Mouse (Mus musculus): ENCODE results near the gene Gm884. TPM values are rescaled to one million over a fixed set of nuclear protein-coding genes. Genes with fewer than 3 reads are reported as not detected.

Gm884 gene
- total RNA-seq (2021): not detected in 2 replicates
- long read RNA-seq, experiment 1: 0 reads
- long read RNA-seq, experiment 2: 0 reads

DNA sequence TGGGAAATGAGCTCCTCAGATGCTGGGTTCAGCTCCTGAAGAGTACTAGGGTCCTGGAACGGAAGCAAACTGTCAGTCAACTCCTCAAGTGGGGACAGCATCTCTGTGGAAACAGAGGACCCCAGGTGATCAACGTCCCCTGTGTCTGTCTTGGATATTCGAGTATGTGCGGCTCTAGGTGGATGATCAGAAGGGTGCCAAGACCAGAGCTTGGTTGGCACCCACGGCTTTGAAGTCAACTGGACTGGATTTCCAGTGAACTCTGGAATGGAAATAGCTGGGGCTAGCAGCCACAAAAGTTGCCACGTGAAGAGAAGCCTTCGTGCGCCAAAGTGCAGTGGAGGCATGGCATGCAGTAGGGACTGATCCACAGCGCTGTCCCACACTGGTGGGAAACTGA is at the start of gene Gm884:
Gm884 (minus strand) TSS at position 101 of the 400 bp plus-strand sequence.
- no peak for DNase-seq

DNA sequence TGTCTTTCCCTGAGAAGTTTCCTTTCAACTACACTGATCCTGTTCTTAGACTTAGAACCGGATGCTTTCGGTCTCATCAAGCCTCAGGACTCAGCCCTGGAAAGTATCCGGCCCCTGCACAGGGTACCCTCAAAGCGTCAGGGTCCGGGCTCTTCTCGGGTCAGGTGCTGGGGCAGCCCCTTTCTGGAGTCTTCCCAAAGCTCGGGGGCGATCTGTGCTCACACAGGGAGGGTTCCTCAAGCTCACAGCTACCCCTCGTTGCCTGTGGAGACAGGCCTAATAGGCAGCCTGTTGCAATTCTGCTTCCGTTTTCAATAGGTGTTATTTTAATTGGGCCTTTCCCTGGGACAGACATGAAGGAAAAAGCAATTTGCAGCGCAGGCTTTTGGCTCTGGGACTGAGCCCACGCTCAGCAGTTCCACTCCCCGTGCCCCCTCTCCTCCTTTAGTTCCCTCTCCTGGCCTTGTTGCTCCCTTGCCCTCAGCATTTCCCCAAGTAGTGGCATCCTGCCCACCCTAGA is 46.0 kb upstream of the Gm884 start:
- no peak for DNase-seq

DNA sequence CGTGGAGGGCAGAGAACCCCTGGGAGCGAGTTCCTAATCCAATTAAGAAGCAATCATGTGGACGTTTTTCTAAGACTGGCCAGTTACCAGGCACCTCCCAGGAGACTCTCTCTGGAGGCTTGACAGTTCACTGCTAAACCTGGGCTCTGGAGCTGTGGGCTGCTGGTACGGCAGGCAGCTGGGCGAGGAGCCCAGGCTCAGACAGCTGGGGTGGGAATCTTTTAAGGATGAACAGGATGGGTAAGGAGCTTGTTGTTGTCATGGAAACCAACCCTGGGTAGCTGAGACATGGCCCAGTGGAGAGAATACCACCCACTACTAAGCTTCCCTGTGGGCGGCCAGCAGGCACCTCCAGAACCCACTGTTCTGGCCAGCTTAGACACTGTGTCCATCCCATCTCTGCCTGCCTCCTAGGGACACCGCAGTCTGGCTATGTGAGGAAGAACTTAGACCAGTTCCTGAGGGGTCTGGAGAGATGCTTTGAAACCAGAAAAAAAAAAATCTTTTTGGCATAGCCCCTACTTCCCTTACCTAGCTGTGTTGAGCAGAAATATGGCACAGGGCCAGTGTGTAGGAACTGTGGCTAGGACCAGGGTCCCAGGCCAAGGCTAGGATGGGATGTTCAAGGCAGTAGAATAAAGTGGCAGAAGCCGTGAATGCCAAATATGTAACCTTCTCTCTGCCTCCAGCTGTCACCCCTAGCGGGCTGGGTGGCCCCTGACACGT is 45.4 kb upstream of the Gm884 start:
- peak; percentile 63 for DNase-seq

DNA sequence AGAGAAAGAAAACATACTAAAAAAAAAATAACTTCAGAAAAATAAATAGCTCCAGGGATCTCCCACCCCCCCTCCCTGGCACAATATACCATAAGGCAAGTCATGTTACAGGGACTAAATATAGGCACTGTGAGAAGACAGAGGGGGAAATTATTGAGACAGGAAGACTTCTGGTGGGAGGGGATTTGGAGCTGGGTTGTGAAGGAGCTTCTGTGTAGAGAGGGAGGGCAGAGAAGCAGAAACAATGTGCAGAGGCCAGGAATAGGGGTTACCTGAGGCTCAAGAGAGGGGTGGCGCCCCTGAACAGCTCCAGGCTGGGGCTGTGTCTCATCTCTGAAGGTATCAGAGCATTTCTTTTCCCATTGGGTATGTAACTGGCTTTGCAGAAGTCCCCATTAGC is 44.8 kb upstream of the Gm884 start:
- no peak for DNase-seq

DNA sequence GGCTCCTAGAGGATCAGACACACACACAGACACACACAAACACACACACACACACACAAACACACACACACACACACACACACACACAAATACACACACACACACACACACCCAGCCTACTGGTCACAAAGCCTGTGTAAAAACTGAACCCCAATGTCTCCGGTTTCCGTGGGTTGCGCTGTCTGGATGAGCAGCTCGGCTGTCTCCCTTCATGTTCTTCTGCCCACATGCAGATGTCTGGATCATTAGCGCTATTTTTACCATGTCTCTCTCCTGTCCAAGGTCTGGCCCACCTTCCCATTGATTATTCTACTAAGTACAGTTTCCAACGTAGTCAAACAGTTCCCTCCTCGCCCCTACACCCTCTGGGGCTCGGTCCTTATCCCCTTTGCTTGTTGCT is 42.2 kb upstream of the Gm884 start:
- no peak for DNase-seq

DNA sequence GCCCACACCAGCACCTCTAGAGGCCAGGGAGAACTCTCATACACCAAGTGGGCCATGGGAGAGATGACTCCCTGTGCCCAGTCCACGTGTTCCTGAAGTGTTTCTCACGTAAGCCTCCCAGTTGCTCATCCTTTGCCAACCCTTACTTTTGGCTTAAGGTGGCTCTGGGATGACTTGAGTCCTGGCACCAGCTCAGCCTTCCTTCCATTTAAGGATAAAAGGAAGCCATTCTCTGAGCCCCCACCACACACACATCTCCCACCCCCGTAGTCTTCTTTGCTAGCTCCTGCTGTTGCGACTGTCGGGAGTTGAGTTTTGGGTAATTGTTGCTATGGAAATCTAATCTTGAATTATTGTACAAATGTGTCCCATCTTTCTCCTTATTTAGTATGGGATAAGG is 41.6 kb upstream of the Gm884 start:
- no peak for DNase-seq

DNA sequence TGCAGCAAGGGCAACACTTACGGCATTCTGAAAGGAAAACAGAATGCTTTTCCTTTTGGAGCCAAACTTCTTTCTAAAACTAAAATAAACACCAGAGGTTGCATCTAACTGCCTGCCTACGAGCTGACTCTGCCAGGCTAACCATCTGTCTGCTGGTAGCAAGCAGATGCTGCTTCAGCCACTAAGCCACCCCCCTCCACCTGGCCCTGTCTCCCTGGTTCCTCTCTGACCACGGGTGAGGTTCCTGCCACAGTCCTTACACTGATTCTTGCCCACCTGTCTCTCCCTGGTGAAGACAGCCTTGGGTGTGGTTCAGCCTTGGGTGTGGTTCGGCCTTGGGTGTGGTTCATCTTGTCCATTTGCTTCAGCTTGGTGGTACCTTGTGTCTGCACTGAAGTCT is 40.9 kb upstream of the Gm884 start:
- no peak for DNase-seq

DNA sequence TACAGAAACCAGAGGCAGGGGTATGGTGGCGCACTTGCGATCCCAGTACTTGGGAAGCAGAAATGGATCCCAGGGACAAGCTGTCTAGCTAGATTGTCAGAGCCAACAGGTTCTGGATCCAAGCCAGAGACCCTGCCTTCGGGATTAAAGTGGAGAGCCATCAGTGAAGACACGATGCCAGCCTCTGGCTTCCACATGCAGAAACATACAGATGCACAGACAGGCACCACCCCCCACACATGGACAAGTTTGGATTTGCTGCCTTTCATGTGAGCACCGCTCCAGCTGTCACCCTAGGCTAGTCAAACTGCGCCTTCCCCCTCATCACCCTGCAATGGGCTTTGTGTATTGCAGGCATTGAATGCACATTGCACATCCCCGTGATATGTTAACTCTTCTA is 37.2 kb upstream of the Gm884 start:
- no peak for DNase-seq

DNA sequence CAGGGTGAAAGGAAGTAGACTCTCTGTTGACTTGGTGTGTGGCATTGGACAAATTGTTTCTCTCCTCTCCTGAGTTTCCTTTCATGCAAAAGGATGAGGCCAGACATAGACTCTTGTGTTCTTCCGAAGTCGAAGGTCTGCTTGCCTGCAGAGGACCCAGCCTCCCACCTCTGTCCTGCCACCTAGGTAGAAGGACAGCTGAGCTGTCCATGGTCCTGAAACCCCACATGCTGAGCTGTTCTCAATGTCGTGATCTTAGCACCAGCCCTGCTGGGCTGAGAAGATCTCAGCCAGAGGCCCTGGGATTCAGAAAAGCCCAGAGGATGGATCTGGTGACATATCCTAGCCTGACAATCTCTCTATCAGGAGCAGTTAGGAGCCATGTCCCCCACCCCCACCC is 35.6 kb upstream of the Gm884 start:
- DNase-seq: peak; percentile 76

DNA sequence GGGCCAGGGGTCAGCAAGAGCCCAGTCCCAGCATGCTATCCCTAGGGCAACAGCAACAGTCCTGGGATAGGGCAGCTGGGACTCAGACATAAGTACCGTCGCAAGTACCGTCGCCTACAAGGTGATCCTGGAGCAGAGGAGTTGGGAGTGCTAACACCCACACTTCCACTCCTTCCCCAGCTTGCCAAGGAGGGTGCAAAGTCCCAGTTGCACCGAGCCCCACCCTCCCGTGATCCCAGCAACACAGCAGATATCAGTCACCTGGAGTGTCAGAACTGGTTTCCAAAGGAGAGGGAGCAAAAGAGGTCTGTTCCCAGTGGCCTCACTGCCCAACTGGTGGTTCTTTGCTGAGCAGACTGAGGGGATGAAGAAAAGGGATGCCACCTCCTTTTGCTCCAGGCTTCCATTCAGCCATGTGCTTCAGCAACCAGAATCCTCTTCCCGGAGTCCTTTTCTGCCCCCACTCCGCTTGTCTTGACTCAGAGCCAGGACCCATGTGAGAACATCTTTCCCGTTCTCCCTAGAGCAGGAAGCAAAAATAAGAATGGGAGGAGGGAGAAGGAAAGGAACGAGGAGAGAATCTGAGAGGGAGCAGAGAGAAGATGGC is 32.5 kb upstream of the Gm884 start:
- no peak for DNase-seq

DNA sequence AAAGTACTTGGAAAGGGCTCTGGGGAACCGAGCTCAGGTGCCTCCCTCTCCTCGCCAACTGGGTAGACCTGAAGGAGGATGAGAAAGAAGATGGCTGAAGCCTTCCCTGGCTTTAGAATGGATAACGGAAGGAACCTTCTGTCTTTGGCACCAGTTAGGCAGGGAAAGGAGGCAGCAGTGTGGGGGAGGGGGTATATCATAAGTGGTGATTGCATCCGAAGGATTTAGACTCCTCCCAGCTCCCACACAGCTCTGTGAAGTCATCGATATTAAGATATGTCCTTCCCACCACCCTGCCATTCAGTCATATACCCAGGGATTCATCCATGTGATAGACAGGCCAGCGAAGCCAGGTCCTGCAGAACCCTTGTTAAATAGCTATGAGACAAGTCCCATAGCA is 30.5 kb upstream of the Gm884 start:
- DNase-seq: no peak

DNA sequence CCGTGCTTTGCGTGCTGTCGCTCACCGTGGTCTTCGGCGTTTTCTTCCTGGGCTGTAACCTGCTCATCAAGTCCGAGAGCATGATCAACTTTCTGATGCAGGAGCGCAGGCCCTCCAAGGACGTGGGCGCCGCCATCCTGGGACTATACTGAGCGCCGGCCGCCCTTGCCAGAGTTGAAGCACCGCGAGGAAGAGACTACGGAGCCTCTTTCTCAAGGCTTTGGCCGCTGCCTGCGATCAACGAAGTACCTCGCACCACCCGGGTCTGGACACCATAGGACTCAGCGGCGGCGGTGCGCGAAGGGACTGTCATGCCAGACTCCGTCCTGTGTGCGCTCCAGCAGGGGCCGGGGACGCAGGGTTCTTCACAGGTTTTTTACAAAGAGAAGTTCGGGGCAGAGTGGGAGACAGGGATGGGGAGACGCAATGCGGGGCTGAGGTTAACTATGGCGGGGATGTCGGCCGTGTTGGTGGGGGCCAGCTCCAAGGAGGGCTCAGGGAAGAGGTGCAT is 29.1 kb upstream of the Gm884 start:
- peak; percentile 12 for DNase-seq

DNA sequence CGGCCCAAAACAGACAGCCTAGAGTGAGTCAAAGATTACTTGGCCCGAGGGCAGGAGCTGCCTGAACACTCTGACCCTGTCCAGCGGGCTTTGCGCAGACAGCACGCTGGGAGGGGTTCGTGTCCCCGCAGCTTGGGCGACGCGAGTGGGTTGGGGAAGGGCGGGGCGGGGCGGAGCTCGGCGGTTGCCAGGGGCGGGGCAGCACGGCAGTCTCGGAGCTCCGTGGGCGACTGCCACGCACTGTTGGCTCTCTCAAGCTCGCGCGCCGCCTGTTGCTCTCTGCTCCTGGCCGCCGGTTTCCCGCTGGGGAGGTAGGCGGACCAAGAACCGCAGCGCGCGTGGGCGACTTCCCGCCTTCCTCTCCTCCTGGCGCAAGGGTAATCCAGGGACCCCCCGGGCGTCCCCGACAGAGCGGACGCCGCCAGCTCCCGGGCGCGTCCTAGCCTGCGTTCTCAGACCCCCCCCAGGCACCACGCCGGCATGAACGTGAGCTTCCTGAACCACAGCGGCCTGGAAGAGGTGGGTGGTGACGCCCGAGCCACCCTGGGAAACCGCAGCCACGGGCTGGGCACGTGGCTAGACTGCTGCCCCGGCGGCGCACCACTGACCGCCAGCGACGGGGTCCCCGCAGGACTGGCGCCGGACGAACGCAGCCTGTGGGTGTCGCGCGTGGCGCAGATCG is 28.5 kb upstream of the Gm884 start, which contains the start of gene Rprml:
Rprml (plus strand) TSS at position 270 of the 682 bp plus-strand sequence.
- peak; percentile 23 for DNase-seq

DNA sequence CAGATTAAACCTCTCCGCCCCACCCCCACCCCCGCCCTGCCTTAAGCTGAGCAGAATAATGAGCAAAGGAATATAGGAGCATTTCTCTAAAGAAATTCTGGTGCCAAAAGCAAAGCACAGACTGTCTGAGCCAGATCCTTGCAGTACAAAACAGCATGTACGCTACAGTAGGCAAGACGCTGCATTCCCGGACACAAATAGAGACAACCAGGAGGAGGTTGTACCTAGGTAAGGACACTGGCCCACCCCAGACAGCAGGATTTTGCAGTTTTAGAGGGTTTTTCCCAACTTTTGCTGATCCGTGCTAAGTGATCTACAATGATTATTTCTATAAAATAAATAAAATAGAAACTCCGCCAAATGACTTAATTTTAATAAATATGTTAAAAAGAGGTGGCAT is 27.7 kb upstream of the Gm884 start:
- no peak for DNase-seq

DNA sequence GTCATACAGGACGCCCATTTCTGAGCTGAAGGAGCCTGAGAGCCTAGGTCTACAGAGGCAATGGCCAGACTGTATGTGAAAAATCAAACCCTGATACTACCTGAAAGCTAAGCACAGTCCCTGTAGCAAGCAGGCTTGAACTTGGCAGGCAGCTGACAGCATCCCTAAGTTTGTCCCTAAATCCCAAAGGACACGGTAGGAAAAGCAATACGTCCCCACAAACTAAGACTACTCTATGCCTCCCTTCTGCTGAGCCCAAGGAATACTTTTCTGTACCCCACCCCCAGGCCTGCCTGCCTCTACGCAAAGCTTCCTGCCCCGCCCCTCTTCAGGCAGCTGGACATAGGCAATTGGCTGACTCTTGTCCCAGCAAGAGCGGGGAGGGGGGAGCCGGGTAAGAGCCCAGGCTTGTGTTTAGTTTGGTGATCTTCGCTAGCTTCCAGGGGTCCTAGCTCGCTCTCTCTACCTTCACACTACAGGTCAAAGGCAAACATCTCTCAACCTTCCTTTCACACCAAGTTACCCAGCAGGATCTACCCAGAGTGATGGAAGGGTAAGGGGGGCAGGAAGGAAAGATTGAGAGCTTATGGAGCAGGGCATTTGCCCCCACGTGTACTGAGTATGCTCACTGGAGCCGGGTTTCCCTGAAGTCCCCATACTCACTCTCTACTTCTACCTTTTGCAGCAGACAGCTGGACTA is 27.1 kb upstream of the Gm884 start:
- no peak for DNase-seq

DNA sequence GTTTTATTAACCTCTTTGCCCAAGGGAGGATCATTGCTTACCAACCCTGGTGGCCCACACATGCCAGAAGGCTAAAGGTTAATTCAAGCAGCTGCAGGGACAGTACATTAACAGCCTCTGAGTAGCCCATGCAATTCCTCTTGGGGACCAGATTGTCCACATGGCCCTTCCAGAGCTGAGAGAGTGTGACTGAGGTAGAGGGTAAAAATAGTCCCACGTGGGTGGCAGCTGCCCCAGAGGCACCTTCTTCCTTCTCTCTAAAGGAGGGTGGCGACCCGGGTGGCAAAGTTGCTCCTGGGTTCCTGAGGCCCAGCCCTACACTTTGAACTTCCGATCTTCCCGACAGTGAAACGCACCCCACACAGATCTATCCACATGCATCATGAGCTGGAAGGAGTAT is 25.4 kb upstream of the Gm884 start:
- DNase-seq: no peak

DNA sequence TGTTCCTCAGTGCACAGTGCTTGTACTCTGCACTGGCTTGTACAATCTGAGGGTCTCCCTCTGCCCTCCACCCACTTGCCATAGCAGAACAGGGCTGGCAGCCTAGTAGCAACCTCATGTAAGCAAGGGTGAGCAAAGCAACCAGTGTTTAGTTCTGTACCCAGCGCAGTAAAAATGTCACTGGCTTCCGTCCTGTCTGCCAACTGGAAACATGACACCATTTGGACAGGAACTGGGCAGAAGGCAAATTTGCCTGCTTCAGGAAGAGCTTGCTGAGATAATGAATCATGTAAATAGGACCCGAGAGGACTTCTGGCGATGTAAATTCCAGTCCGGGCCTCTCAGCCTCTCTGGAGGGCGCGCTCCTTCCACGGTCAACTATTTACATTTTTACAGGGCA is 24.8 kb upstream of the Gm884 start:
- no peak for DNase-seq

DNA sequence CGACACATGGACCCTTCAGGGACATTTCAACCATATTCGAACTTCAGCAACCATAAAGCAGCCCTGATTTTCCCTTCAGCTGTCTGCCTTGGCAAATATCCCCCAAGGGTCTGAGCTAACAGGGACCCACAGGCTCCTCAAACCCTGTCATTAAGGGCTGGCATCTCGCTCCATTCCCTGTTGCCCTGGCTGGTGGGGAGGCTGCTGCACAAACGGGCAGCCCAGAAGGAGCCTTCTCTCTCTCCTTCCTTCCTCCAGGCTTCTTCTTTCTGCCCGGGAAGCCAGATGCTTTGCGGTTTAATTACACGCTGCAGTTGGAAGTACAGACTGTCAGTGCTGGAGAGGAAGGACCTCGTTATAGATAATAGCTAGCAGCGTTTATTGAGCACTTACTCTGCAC is 22.3 kb upstream of the Gm884 start:
- no peak for DNase-seq

DNA sequence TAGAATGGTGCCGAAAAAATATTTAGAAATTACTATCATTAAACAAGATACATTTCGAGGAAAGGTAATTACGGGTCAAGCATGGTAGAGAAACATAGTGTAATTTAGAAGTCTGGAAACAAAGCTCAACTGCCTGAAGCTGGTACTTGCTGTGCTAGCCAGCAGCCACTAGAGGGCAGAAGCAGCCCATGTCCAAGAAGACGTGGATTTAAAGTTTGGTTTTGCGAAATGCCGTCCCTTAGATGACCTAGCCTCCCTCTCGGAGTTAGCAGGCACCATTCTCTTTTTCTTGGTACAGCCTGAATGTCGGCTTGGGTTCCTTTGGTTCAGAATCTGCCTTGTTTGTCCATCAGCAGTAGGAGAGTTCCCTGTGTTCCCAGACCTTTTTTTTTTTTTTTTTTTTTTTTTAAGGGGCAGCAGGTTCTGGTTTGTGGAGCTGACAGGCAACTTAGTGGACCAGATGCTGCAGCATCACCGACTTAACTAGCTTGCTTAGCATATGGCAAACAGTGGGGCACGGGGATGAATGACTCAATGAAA is 18.5 kb upstream of the Gm884 start:
- peak; percentile 76 for DNase-seq

DNA sequence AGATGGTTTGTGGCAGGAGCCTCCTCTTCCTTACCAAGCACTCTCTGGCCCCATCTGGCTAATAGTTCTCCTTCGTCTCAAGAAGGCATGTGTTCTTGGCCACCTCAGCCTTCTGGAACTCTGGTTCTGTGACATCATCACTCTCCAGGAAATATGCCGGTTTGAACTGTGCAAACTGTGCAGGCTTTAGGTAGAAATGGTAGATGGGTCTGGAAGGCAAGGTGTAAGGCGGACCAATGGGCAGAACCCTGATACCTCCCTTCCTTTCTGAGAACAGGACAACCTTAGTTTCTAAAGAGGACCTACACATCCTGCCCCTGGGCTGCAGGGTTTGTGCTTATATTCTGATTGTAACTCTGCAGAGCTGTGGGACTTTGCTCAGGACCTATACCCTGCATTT is 17.9 kb upstream of the Gm884 start, which contains the start of gene Lyzl6:
Lyzl6 (minus strand) TSS at position 101 of the 400 bp plus-strand sequence.
- DNase-seq: no peak

DNA sequence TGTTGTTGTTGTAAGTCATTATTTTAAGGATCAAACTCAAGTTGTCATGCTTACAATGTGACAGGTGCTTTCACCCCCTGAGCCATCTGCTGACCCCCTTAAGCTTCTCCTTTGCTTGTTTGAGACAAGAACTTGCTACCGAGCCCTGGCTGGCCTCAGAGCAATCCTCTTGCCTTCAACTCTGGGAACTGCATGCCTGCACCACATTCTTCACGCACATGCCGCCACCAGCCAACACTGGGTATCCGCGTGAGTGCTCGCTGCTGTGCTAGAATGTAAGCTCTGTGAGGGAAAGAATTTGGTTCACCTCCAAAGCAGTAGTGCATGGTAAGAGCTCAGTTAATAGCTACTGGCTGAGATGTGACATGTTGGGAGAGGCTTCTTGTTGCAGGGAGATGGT is 15.3 kb upstream of the Gm884 start:
- DNase-seq: no peak

DNA sequence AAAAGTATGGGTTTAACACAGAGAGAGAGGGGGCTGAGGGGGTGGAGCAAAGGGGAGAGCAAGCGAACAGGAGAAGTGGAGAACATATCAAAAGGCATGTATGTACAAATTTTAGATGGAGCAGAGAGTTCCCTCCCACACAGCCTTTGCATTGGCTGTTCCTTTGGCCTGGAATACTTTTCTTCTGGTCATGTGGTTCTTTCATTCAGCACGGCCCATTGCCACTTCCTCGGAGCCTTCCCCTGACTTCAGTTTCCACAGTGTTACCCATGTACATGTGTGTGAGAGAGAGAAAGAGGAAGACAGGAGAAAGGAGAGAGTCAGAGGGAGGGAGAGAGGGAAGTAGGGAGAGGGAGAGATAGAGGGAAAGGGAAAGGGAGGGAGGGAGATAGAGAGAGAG is 14.5 kb upstream of the Gm884 start:
- DNase-seq: no peak

Measured in adrenal gland, postnatal 14 days (tissue).